Mouse (Mus musculus) small intestine, adult 2 months (tissue): ENCODE results near the gene Glud1. TPM values are rescaled to one million over a fixed set of nuclear protein-coding genes. Genes with fewer than 3 reads are reported as not detected.

ENCODE experiments used
- H3K27ac ChIP-seq: fragments of 200-500 bp; 2 replicates; pipeline ENCODE4 v1.5.1; 2012; ENCODE audit warnings: low read depth, low read length, control low read depth, inconsistent platforms; ENCODE audit not compliant: insufficient read depth
- H3K27me3 ChIP-seq: fragments of 200-500 bp; 2 replicates; pipeline ENCODE4 v1.6.1; 2012; ENCODE audit warnings: mild to moderate bottlenecking, moderate library complexity, low read length, inconsistent platforms; ENCODE audit not compliant: control insufficient read depth, insufficient read depth
- H3K36me3 ChIP-seq: fragments of 200-500 bp; 2 replicates; pipeline ENCODE4 v1.6.1; 2012; ENCODE audit warnings: mild to moderate bottlenecking, low read length, control low read depth, inconsistent platforms; ENCODE audit not compliant: control insufficient read depth, insufficient read depth
- H3K4me1 ChIP-seq: fragments of 200-500 bp; 2 replicates; pipeline ENCODE4 v1.6.1; 2012; ENCODE audit warnings: low read length, inconsistent platforms, mixed read lengths; ENCODE audit not compliant: control insufficient read depth, insufficient read depth, insufficient read length
- H3K4me3 ChIP-seq: fragments of 200-500 bp; 2 replicates; pipeline ENCODE4 v1.5.1; 2012; ENCODE audit warnings: low read depth, mild to moderate bottlenecking, control low read depth, inconsistent platforms, low read length, moderate library complexity
- CTCF ChIP-seq: fragments of 200-500 bp; IDR thresholded peaks from 2 replicates; pipeline ENCODE4 v1.5.1; 2012; ENCODE audit warnings: low read depth, mild to moderate bottlenecking, control low read depth, inconsistent platforms, low read length, moderate library complexity, mixed read lengths; ENCODE audit not compliant: insufficient replicate concordance, insufficient read length; ENCODE audit errors: extremely low read depth
- POLR2A ChIP-seq: fragments of 200-500 bp; IDR thresholded peaks from 2 replicates; pipeline ENCODE4 v1.6.1; 2012; ENCODE audit warnings: low read depth, mild to moderate bottlenecking, control low read depth, inconsistent platforms, low read length, moderate library complexity
- WGBS: fragments of 180-500 bp; shearing (Covaris S2); methylation state at CpG from one replicate; pipeline ENCODE4 v1.1.7; 2018; 5-methylcytosine and 5-hydroxymethylcytosine counted together
- polyA plus RNA-seq: library from polyadenylated mRNA; depleted of rRNA; stranded (reverse); fragments of >200 nt; gene quantifications from 2 replicates; pipeline ENCODE4 v1.2.3, GENCODE M21; 2012

Glud1 gene
- polyA plus RNA-seq, 1 experiment = 223 TPM

GRCm38 (mm10) chr14:34281736-34282269 is 28.7 kb upstream of the Glud1 start:
- Histone ChIP-seq H3K4me3 (no peak overlapping the region), H3K27ac (peak overlapping the region; percentile 46; the same call in 1 of the 2 replicates), H3K27me3 (no peaks in the 10 kb centered on the region), H3K4me1 (peaks cover 3% of the 10 kb centered on the region; the same call in 1 of the 2 replicates), H3K36me3 (no peaks in the 10 kb centered on the region)
- 30% methylated on average over 5 of the region's 5 CpGs for WGBS
- TF ChIP-seq POLR2A (no peak), CTCF (no peak)

DNA sequence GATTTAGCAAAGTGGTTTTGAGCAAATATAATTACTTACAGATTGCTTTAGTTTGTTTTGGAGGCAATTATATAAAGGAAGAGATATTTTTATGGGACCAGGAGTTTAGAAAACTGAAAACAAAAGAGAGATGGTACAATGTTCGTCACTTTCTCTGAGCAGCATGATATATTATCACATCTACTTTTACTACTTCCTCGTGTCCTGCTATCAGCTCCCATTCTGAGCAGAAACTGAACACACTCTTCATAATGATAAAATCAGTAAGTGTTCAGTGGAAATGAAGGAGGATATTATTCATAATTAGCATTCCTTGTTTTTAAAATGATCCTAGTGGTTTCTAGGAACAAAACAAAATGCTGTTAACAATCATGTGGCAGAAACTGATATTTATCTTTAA is 22.1 kb upstream of the Glud1 start:
- WGBS = 31% methylated on average over 2 of the region's 2 CpGs
- no peak for TF ChIP-seq CTCF
- TF ChIP-seq POLR2A = no peak

GRCm38 (mm10) chr14:34289259-34290015 is 21.1 kb upstream of the Glud1 start:
- Histone ChIP-seq H3K27ac (peak overlapping the region; percentile 91), H3K36me3 (no peaks in the 10 kb centered on the region), H3K4me3 (no peak overlapping the region), H3K27me3 (no peaks in the 10 kb centered on the region), H3K4me1 (peaks cover 8% of the 10 kb centered on the region; the same call in 1 of the 2 replicates)
- TF ChIP-seq CTCF = no peak
- no peak for TF ChIP-seq POLR2A
- WGBS = 56% methylated on average over 3 of the region's 3 CpGs

More for the DNA sequence above, 22.1 kb upstream of the Glud1 start:
- Histone ChIP-seq H3K4me1 (peaks cover 8% of the 10 kb centered on the region; the same call in 1 of the 2 replicates), H3K36me3 (no peaks in the 10 kb centered on the region), H3K27me3 (no peaks in the 10 kb centered on the region), H3K27ac (no peak overlapping the region), H3K4me3 (no peak overlapping the region)

- WGBS = 12% methylated on average over 1 of the region's 1 CpGs
- H3K4me3 ChIP-seq = no peak overlapping the region
Observed at GRCm38 (mm10) chr14:34290229-34290628, 20.3 kb upstream of the Glud1 start.

DNA sequence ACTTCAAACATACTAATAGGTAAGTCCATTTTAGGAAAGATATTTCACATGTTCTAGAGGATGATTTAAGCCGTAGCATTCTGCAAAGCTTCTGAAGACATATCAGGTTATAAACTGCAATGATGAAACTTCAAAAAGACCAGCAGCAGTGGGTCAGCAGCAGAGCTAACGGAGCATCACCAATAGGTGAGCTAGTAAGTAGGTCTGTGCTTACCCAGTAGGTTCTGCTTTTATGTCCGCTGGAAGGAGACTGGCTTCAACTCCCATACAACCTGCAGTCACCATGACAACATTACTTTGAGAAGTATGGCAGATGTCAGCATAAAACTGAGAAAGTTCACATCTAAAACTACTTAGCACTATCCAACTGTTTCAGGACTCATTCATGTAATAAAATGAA is 16.9 kb upstream of the Glud1 start:
- peaks cover 15% of the 10 kb centered on the region; the same call in 1 of the 2 replicates for H3K4me1 ChIP-seq
- H3K4me3 ChIP-seq = no peak overlapping the region
- no peak overlapping the region for H3K27ac ChIP-seq
- 91% methylated on average over 3 of the region's 3 CpGs for WGBS
- H3K36me3 ChIP-seq = no peaks in the 10 kb centered on the region
- no peaks in the 10 kb centered on the region for H3K27me3 ChIP-seq
- TF ChIP-seq POLR2A (no peak), CTCF (no peak)

More at GRCm38 (mm10) chr14:34290229-34290628, 20.3 kb upstream of the Glud1 start:
- Histone ChIP-seq H3K4me1 (peaks cover 8% of the 10 kb centered on the region; the same call in 1 of the 2 replicates), H3K27me3 (no peaks in the 10 kb centered on the region), H3K27ac (peak overlapping the region; percentile 77), H3K36me3 (no peaks in the 10 kb centered on the region)
- TF ChIP-seq CTCF (no peak), POLR2A (no peak)

GRCm38 (mm10) chr14:34296350-34296749 is 14.2 kb upstream of the Glud1 start:
- H3K36me3 ChIP-seq = no peaks in the 10 kb centered on the region
- H3K4me1 ChIP-seq = peaks cover 20% of the 10 kb centered on the region; the same call in 1 of the 2 replicates
- no peaks in the 10 kb centered on the region for H3K27me3 ChIP-seq
- no peak overlapping the region for H3K4me3 ChIP-seq
- 67% methylated on average over 7 of the region's 7 CpGs for WGBS
- TF ChIP-seq CTCF (no peak), POLR2A (no peak)
- H3K27ac ChIP-seq = no peak overlapping the region

GRCm38 (mm10) chr14:34297038-34297437 is 13.5 kb upstream of the Glud1 start:
- TF ChIP-seq POLR2A (no peak), CTCF (no peak)
- no peak overlapping the region for H3K27ac ChIP-seq
- no peak overlapping the region for H3K4me3 ChIP-seq
- no peaks in the 10 kb centered on the region for H3K36me3 ChIP-seq
- WGBS = 33% methylated on average over 4 of the region's 4 CpGs
- H3K27me3 ChIP-seq = no peaks in the 10 kb centered on the region
- peaks cover 23% of the 10 kb centered on the region; the same call in 1 of the 2 replicates for H3K4me1 ChIP-seq
